Mouse (Mus musculus): Measurements from ENCODE around the gene Hadhb. TPM values are rescaled to one million over a fixed set of nuclear protein-coding genes. Genes with fewer than 3 reads are reported as not detected.

Hadhb gene
- polyA plus RNA-seq, 1 experiment from 2014 or later: 273 TPM

- DNase-seq (ENCODE audit: low read depth, low spot score) (no peak), ATAC-seq (no peak)
- POLR2A ChIA-PET: no interaction called here
- TF ChIP-seq CTCF (IDR thresholded peaks at IDR 0.05): no peak
- in situ Hi-C loops (cut with MboI; ENCODE audit: low pct_unique_long_range_greater_than_20kb): loop anchor here (10.0 kb wide), 1 partner anchor 288 kb away; no protein-coding TSS in a partner anchor
- no peaks in the 10 kb centered on the region for H3K27me3 ChIP-seq
- CTCF ChIA-PET: interaction anchor here (0.6 to 2.2 kb wide), 3 partner anchors 10 to 287 kb away, joined by 3 to 18 read pairs (median 3); no protein-coding TSS in a partner anchor
These were observed 42.4 kb upstream of the Hadhb start for GRCm38 (mm10) chr5:30112533-30113068.

DNA sequence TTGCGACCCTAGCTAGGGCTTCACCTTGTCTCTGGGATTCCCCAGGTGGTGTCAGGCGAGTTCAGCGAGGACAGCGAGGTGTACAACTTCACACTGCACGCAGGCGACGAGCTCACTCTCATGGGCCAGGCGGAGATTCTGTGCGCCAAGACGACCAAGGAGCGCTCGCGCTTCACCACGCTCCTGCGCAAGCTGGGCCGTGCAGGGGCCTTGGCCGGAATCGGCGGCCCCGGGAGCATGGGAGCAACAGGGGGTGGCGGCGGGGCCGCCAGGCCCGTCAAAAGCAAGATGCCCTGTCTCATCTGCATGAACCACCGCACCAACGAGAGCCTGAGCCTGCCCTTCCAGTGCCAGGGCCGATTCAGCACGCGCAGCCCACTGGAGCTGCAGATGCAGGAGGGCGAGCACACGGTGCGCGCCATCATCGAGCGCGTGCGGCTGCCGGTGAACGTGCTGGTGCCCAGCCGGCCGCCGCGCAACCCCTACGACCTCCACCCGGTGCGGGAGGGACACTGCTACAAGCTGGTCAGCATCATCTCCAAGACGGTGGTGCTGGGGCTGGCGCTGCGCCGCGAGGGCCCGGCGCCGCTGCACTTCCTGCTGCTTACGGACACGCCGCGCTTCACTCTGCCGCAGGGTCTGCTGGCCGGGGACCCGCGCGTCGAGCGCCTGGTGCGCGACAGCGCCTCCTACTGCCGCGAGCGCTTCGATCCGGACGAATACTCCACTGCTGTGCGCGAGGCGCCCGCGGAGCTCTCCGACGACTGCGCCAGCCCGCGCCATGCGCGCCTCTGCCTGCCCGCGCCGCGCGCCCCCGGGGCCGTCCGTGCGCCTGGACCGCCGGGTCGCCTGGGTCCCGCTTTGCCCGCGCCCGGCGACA is 40.9 kb upstream of the Hadhb start:
- H3K27me3 ChIP-seq: no peaks in the 10 kb centered on the region
- in situ Hi-C loops (cut with MboI; ENCODE audit: low pct_unique_long_range_greater_than_20kb): loop anchor here (10.0 kb wide), 1 partner anchor 289 kb away; no protein-coding TSS in a partner anchor
- POLR2A ChIA-PET: no interaction called here
- peak; percentile 22 for DNase-seq (ENCODE audit: low read depth, low spot score)
- CTCF ChIA-PET: interaction anchor here (0.6 to 2.2 kb wide), 6 partner anchors 8 to 296 kb away, joined by 3 to 18 read pairs (median 3); no protein-coding TSS in a partner anchor
- no peak for TF ChIP-seq CTCF (IDR thresholded peaks at IDR 0.05)
- ATAC-seq: peak; percentile 60

- no peak for DNase-seq (ENCODE audit: low read depth, low spot score)
- in situ Hi-C loops (cut with MboI; ENCODE audit: low pct_unique_long_range_greater_than_20kb): loop anchor here (10.0 kb wide), 1 partner anchor 290 kb away; no protein-coding TSS in a partner anchor
- ChIA-PET POLR2A (interaction anchor here (0.6 kb wide), 1 partner anchor 673 kb away, joined by 7 read pairs; no protein-coding TSS in a partner anchor), CTCF (interaction anchor here (0.6 to 2.2 kb wide), 5 partner anchors 17 to 296 kb away, joined by 3 to 18 read pairs (median 3); no protein-coding TSS in a partner anchor)
- H3K27me3 ChIP-seq: no peaks in the 10 kb centered on the region
- no peak for TF ChIP-seq CTCF (IDR thresholded peaks at IDR 0.05)
- peak; percentile 8 for ATAC-seq
These were observed 40.3 kb upstream of the Hadhb start for GRCm38 (mm10) chr5:30114761-30115140.

- in situ Hi-C loops (cut with MboI; ENCODE audit: low pct_unique_long_range_greater_than_20kb): loop anchor here (10.0 kb wide), 1 partner anchor 291 kb away; no protein-coding TSS in a partner anchor
- TF ChIP-seq CTCF (IDR thresholded peaks at IDR 0.05): no peak
- CTCF ChIA-PET: no interaction called here
- no peak for ATAC-seq
- DNase-seq (ENCODE audit: low read depth, low spot score): no peak
- POLR2A ChIA-PET: no interaction called here
- H3K27me3 ChIP-seq: no peaks in the 10 kb centered on the region
These were observed 39.3 kb upstream of the Hadhb start for GRCm38 (mm10) chr5:30115718-30116117.

GRCm38 (mm10) chr5:30118018-30118417 is 37.0 kb upstream of the Hadhb start:
- DNase-seq (ENCODE audit: low read depth, low spot score) (no peak), ATAC-seq (no peak)
- POLR2A ChIA-PET: no interaction called here

DNA sequence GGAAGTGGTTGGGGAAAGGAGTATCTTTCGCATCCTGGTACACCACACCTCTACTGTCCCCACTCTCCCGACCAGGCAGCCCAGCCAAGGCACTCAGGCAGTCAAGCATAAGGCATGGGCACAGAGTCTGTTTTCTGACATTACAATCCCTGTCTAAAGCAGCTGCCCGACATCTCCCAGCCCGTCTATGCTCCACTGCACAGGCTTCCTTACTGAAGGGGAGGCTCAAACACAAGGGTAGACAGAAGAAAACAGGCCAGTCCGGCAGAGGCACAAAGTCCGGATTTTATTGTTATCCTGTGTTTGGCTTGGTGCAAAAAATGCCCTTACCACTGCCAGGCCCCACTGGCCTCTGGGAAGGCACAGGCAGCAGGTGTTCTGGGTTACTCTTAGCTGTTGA is 35.9 kb upstream of the Hadhb start:
- TF ChIP-seq CTCF (IDR thresholded peaks at IDR 0.05): no peak
- POLR2A ChIA-PET: no interaction called here
- no peak for ATAC-seq
- CTCF ChIA-PET: no interaction called here
- in situ Hi-C loops (cut with MboI; ENCODE audit: low pct_unique_long_range_greater_than_20kb): loop anchor here (10.0 kb wide), 1 partner anchor 294 kb away; no protein-coding TSS in a partner anchor
- DNase-seq (ENCODE audit: low read depth, low spot score): no peak
- H3K27me3 ChIP-seq: no peaks in the 10 kb centered on the region

More at GRCm38 (mm10) chr5:30118018-30118417, 37.0 kb upstream of the Hadhb start:
- TF ChIP-seq CTCF (IDR thresholded peaks at IDR 0.05): no peak
- no peaks in the 10 kb centered on the region for H3K27me3 ChIP-seq
- in situ Hi-C loops (cut with MboI; ENCODE audit: low pct_unique_long_range_greater_than_20kb): loop anchor here (10.0 kb wide), 1 partner anchor 293 kb away; no protein-coding TSS in a partner anchor
- CTCF ChIA-PET: no interaction called here

GRCm38 (mm10) chr5:30120106-30120505 is 34.9 kb upstream of the Hadhb start:
- POLR2A ChIA-PET: no interaction called here
- no peak for ATAC-seq

GRCm38 (mm10) chr5:30122481-30122880 is 32.6 kb upstream of the Hadhb start:
- no peak for DNase-seq (ENCODE audit: low read depth, low spot score)
- POLR2A ChIA-PET: no interaction called here
- CTCF ChIA-PET: interaction anchor here (0.8 to 1.2 kb wide), 2 partner anchors 9 to 10 kb away, joined by 3 to 5 read pairs; no protein-coding TSS in a partner anchor
- no peaks in the 10 kb centered on the region for H3K27me3 ChIP-seq
- TF ChIP-seq CTCF (IDR thresholded peaks at IDR 0.05): no peak
- in situ Hi-C loops (cut with MboI; ENCODE audit: low pct_unique_long_range_greater_than_20kb): no loop called here
- ATAC-seq: no peak

More at GRCm38 (mm10) chr5:30120106-30120505, 34.9 kb upstream of the Hadhb start:
- DNase-seq (ENCODE audit: low read depth, low spot score): no peak
- no peak for TF ChIP-seq CTCF (IDR thresholded peaks at IDR 0.05)
- CTCF ChIA-PET: no interaction called here
- no peaks in the 10 kb centered on the region for H3K27me3 ChIP-seq
- in situ Hi-C loops (cut with MboI; ENCODE audit: low pct_unique_long_range_greater_than_20kb): no loop called here

GRCm38 (mm10) chr5:30125587-30125986 is 29.5 kb upstream of the Hadhb start:
- ChIA-PET POLR2A (no interaction called here), CTCF (interaction anchor here (1.5 to 2.4 kb wide), 2 partner anchors 9 to 18 kb away, joined by 5 to 7 read pairs; no protein-coding TSS in a partner anchor)
- ATAC-seq (no peak), DNase-seq (ENCODE audit: low read depth, low spot score) (no peak)
- in situ Hi-C loops (cut with MboI; ENCODE audit: low pct_unique_long_range_greater_than_20kb): no loop called here
- no peak for TF ChIP-seq CTCF (IDR thresholded peaks at IDR 0.05)
- no peaks in the 10 kb centered on the region for H3K27me3 ChIP-seq

- ChIA-PET CTCF (interaction anchor here (1.3 to 2.4 kb wide), 2 partner anchors 11 to 19 kb away, joined by 3 to 7 read pairs; no protein-coding TSS in a partner anchor), POLR2A (no interaction called here)
- DNase-seq (ENCODE audit: low read depth, low spot score) (peak; percentile 41), ATAC-seq (peak; percentile 87)
- no peaks in the 10 kb centered on the region for H3K27me3 ChIP-seq
- no peak for TF ChIP-seq CTCF (IDR thresholded peaks at IDR 0.05)
- in situ Hi-C loops (cut with MboI; ENCODE audit: low pct_unique_long_range_greater_than_20kb): no loop called here
These were observed 28.3 kb upstream of the Hadhb start for GRCm38 (mm10) chr5:30126756-30127155.

All from Patski (cell line).